Mouse (Mus musculus): ENCODE data around the gene Pan3. TPM values are rescaled to one million over a fixed set of nuclear protein-coding genes. Genes with fewer than 3 reads are reported as not detected.

Pan3 gene
- polyA plus RNA-seq, 1 experiment from 2014 or later, result 69.7 TPM

GRCm38 (mm10) chr5:147494388-147494787, 64.4 kb downstream of the Pan3 start:
- H3K9me3 ChIP-seq, result no peaks in the 10 kb centered on the region
- H3K27me3 ChIP-seq, result no peaks in the 10 kb centered on the region
- WGBS, result 88% methylated on average over 4 of the region's 4 CpGs

GRCm38 (mm10) chr5:147494791-147495376, 64.9 kb downstream of the Pan3 start:
- H3K9ac ChIP-seq, result no peak overlapping the region
- no peaks in the 10 kb centered on the region for H3K27me3 ChIP-seq
- 90% methylated on average over 10 of the region's 10 CpGs for WGBS
- H3K36me3 ChIP-seq, result no peaks in the 10 kb centered on the region; the same call in 1 of the 2 replicates
- no peak overlapping the region for H3K4me3 ChIP-seq
- H3K4me1 ChIP-seq, result peaks cover 9% of the 10 kb centered on the region
- H3K27ac ChIP-seq, result no peak overlapping the region
- no peaks in the 10 kb centered on the region for H3K9me3 ChIP-seq
- no peak overlapping the region for H3K4me2 ChIP-seq (replicated peaks)
- no peak for ATAC-seq (ENCODE audit: low FRiP score, low read depth)

More at GRCm38 (mm10) chr5:147494388-147494787, 64.4 kb downstream of the Pan3 start:
- Histone ChIP-seq H3K4me3 (no peak overlapping the region), H3K27ac (no peak overlapping the region), H3K4me2 (replicated peaks) (no peak overlapping the region), H3K9ac (no peak overlapping the region), H3K4me1 (peaks cover 9% of the 10 kb centered on the region), H3K36me3 (no peaks in the 10 kb centered on the region; the same call in 1 of the 2 replicates)
- ATAC-seq (ENCODE audit: low FRiP score, low read depth), result no peak

GRCm38 (mm10) chr5:147495961-147496360, 66.0 kb downstream of the Pan3 start:
- H3K4me1 ChIP-seq, result peaks cover 9% of the 10 kb centered on the region
- WGBS, result 84% methylated on average over 2 of the region's 2 CpGs
- H3K9me3 ChIP-seq, result no peaks in the 10 kb centered on the region
- no peaks in the 10 kb centered on the region for H3K27me3 ChIP-seq
- H3K27ac ChIP-seq, result no peak overlapping the region
- no peak overlapping the region for H3K4me3 ChIP-seq
- ATAC-seq (ENCODE audit: low FRiP score, low read depth), result no peak
- H3K36me3 ChIP-seq, result no peaks in the 10 kb centered on the region; the same call in 1 of the 2 replicates
- no peak overlapping the region for H3K9ac ChIP-seq
- no peak overlapping the region for H3K4me2 ChIP-seq (replicated peaks)

- Histone ChIP-seq H3K4me2 (replicated peaks) (no peak overlapping the region), H3K27ac (no peak overlapping the region), H3K36me3 (no peaks in the 10 kb centered on the region; the same call in 1 of the 2 replicates), H3K4me1 (peaks cover 9% of the 10 kb centered on the region), H3K27me3 (no peaks in the 10 kb centered on the region), H3K4me3 (no peak overlapping the region), H3K9me3 (no peaks in the 10 kb centered on the region), H3K9ac (no peak overlapping the region)
- 79% methylated on average over 4 of the region's 4 CpGs for WGBS
- no peak for ATAC-seq (ENCODE audit: low FRiP score, low read depth)
Measured at GRCm38 (mm10) chr5:147496921-147497320, 67.0 kb downstream of the Pan3 start.

GRCm38 (mm10) chr5:147497714-147498113, 67.8 kb downstream of the Pan3 start:
- Histone ChIP-seq H3K4me2 (replicated peaks) (no peak overlapping the region), H3K4me3 (no peak overlapping the region), H3K27me3 (no peaks in the 10 kb centered on the region), H3K36me3 (no peaks in the 10 kb centered on the region; the same call in 1 of the 2 replicates), H3K4me1 (peaks cover 7% of the 10 kb centered on the region), H3K27ac (no peak overlapping the region), H3K9me3 (no peaks in the 10 kb centered on the region), H3K9ac (no peak overlapping the region)
- 34% methylated on average over 3 of the region's 3 CpGs for WGBS
- ATAC-seq (ENCODE audit: low FRiP score, low read depth), result 0 out of 2 replicates have a peak, but pooled peaks have one; percentile 64

GRCm38 (mm10) chr5:147501456-147501998, 71.6 kb downstream of the Pan3 start:
- no peak overlapping the region for H3K9ac ChIP-seq
- WGBS, result 84% methylated on average over 2 of the region's 2 CpGs
- peaks cover 7% of the 10 kb centered on the region for H3K4me1 ChIP-seq
- H3K36me3 ChIP-seq, result no peaks in the 10 kb centered on the region; the same call in 1 of the 2 replicates
- no peak overlapping the region for H3K4me3 ChIP-seq
- no peak overlapping the region for H3K4me2 ChIP-seq (replicated peaks)
- no peak overlapping the region for H3K27ac ChIP-seq
- H3K9me3 ChIP-seq, result no peaks in the 10 kb centered on the region
- no peak for ATAC-seq (ENCODE audit: low FRiP score, low read depth)
- no peaks in the 10 kb centered on the region for H3K27me3 ChIP-seq

GRCm38 (mm10) chr5:147502921-147503320, 73.0 kb downstream of the Pan3 start:
- H3K4me1 ChIP-seq, result peaks cover 2% of the 10 kb centered on the region; the same call in 1 of the 2 replicates
- no peaks in the 10 kb centered on the region for H3K27me3 ChIP-seq
- H3K9ac ChIP-seq, result no peak overlapping the region
- H3K9me3 ChIP-seq, result no peaks in the 10 kb centered on the region
- WGBS, result 84% methylated on average over 2 of the region's 2 CpGs
- H3K36me3 ChIP-seq, result no peaks in the 10 kb centered on the region; the same call in 1 of the 2 replicates
- H3K27ac ChIP-seq, result no peak overlapping the region
- no peak for ATAC-seq (ENCODE audit: low FRiP score, low read depth)
- no peak overlapping the region for H3K4me3 ChIP-seq
- no peak overlapping the region for H3K4me2 ChIP-seq (replicated peaks)

GRCm38 (mm10) chr5:147511350-147511749, 81.4 kb downstream of the Pan3 start:
- WGBS, result 51% methylated on average over 9 of the region's 9 CpGs
- H3K4me3 ChIP-seq, result no peak overlapping the region
- ATAC-seq (ENCODE audit: low FRiP score, low read depth), result no peak

GRCm38 (mm10) chr5:147527006-147527405, 97.0 kb downstream of the Pan3 start:
- no peaks in the 10 kb centered on the region for H3K4me1 ChIP-seq
- H3K4me2 ChIP-seq (replicated peaks), result no peak overlapping the region
- H3K27ac ChIP-seq, result no peak overlapping the region
- H3K36me3 ChIP-seq, result peaks cover 58% of the 10 kb centered on the region
- no peak overlapping the region for H3K9ac ChIP-seq
- no peaks in the 10 kb centered on the region for H3K27me3 ChIP-seq
- WGBS, result 90% methylated on average over 6 of the region's 6 CpGs
- no peak overlapping the region for H3K4me3 ChIP-seq
- no peak for ATAC-seq (ENCODE audit: low FRiP score, low read depth)
- no peaks in the 10 kb centered on the region for H3K9me3 ChIP-seq

More at GRCm38 (mm10) chr5:147511350-147511749, 81.4 kb downstream of the Pan3 start:
- Histone ChIP-seq H3K9ac (no peak overlapping the region), H3K4me1 (peaks cover 13% of the 10 kb centered on the region), H3K27me3 (no peaks in the 10 kb centered on the region), H3K4me2 (replicated peaks) (no peak overlapping the region), H3K27ac (no peak overlapping the region), H3K9me3 (no peaks in the 10 kb centered on the region), H3K36me3 (no peaks in the 10 kb centered on the region)

- no peak overlapping the region for H3K4me3 ChIP-seq
- H3K9ac ChIP-seq, result no peak overlapping the region
- peaks cover 56% of the 10 kb centered on the region for H3K36me3 ChIP-seq
- no peaks in the 10 kb centered on the region for H3K27me3 ChIP-seq
- H3K4me1 ChIP-seq, result no peaks in the 10 kb centered on the region
- H3K9me3 ChIP-seq, result no peaks in the 10 kb centered on the region
- 94% methylated on average over 3 of the region's 3 CpGs for WGBS
- H3K4me2 ChIP-seq (replicated peaks), result no peak overlapping the region
- no peak for ATAC-seq (ENCODE audit: low FRiP score, low read depth)
- H3K27ac ChIP-seq, result no peak overlapping the region
Measured at GRCm38 (mm10) chr5:147527788-147528187, 97.8 kb downstream of the Pan3 start.

- Histone ChIP-seq H3K4me3 (no peak overlapping the region), H3K27me3 (no peaks in the 10 kb centered on the region), H3K9me3 (no peaks in the 10 kb centered on the region), H3K4me2 (replicated peaks) (no peak overlapping the region), H3K9ac (no peak overlapping the region), H3K36me3 (peaks cover 47% of the 10 kb centered on the region), H3K27ac (no peak overlapping the region), H3K4me1 (no peaks in the 10 kb centered on the region)
- 93% methylated on average over 6 of the region's 6 CpGs for WGBS
- ATAC-seq (ENCODE audit: low FRiP score, low read depth), result no peak
Measured at GRCm38 (mm10) chr5:147532031-147532430, 102.1 kb downstream of the Pan3 start.

GRCm38 (mm10) chr5:147539409-147539808, 109.4 kb downstream of the Pan3 start:
- Histone ChIP-seq H3K4me2 (replicated peaks) (no peak overlapping the region), H3K4me3 (no peak overlapping the region), H3K4me1 (no peaks in the 10 kb centered on the region), H3K27ac (no peak overlapping the region), H3K27me3 (no peaks in the 10 kb centered on the region), H3K9me3 (no peaks in the 10 kb centered on the region), H3K36me3 (peaks cover 73% of the 10 kb centered on the region), H3K9ac (no peak overlapping the region)
- no peak for ATAC-seq (ENCODE audit: low FRiP score, low read depth)
- WGBS, result 74% methylated on average over 4 of the region's 4 CpGs

- Histone ChIP-seq H3K4me3 (no peak overlapping the region), H3K4me1 (no peaks in the 10 kb centered on the region), H3K9ac (no peak overlapping the region), H3K27me3 (no peaks in the 10 kb centered on the region), H3K27ac (no peak overlapping the region), H3K4me2 (replicated peaks) (no peak overlapping the region), H3K9me3 (no peaks in the 10 kb centered on the region), H3K36me3 (peaks cover 74% of the 10 kb centered on the region)
- WGBS, result 74% methylated on average over 4 of the region's 4 CpGs
- ATAC-seq (ENCODE audit: low FRiP score, low read depth), result no peak
Measured at GRCm38 (mm10) chr5:147539815-147540214, 109.9 kb downstream of the Pan3 start.

Measured in limb, embryonic 13.5 days (tissue).